Mouse (Mus musculus) thymus, adult 2 months (tissue): ENCODE results near the gene Ezh1.

Source experiments
- CTCF ChIP-seq: fragments of 200-500 bp; IDR thresholded peaks from 2 replicates; pipeline ENCODE4 v1.5.1; 2012; ENCODE audit warnings: mild to moderate bottlenecking, control low read depth, low read length, moderate library complexity, borderline replicate concordance; ENCODE audit not compliant: control insufficient read depth, poor library complexity, insufficient read depth; ENCODE audit errors: extremely low read depth
- POLR2A ChIP-seq: fragments of 200-500 bp; IDR thresholded peaks from 2 replicates; pipeline ENCODE4 v1.6.1; 2012; ENCODE audit warnings: mild to moderate bottlenecking, low read length, control low read depth, moderate library complexity; ENCODE audit not compliant: control insufficient read depth, poor library complexity, insufficient read depth; ENCODE audit errors: extremely low read depth

DNA sequence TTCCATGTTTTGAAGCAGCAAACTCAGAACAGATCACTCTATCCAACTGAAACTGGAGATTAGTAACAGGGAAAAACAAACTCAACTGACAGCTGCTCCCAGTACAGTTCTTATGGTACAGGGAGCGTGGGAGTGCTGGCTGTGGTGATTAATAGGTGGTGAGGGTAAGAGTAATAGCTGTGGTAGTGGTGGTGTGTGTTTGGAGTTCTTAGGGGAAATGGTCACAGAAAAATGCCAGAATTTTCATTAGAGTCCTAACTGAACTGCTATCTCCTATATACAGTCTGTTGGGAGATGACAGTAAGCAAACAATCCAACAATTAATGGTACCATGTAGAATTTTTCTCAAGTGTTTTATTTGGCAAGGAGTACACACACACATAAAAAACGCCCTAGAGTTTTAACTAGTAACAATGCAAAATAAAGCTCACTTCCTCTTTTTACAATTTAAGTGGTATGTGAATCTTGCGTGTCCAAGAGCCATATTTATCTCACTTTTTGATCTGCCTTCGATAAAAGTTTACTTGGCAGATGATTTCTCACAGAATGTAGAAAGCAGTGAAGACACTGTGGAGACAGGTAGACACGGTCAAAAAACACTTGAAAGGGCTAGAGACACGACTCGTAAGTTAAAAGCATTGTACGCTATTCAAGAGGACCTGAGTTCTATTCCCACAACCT, 4.8 kb downstream of the Ezh1 start:
- TF ChIP-seq POLR2A (no peak), CTCF (no peak)
